Mouse (Mus musculus) E14TG2a.4 (cell line): ENCODE results near the gene Pcf11.

Experiments
- CTCF ChIP-seq: conservative IDR thresholded peaks from 2 replicates; pipeline ENCODE4 v1.5.1; 2014; ENCODE audit warnings: low read length
- NANOG ChIP-seq: IDR thresholded peaks from 2 replicates; pipeline ENCODE4 v1.6.1; 2014; ENCODE audit warnings: borderline replicate concordance, low read length, mixed read lengths
- POU5F1 ChIP-seq: IDR thresholded peaks from 2 replicates; pipeline ENCODE4 v1.6.1; 2014; ENCODE audit warnings: low read length, borderline replicate concordance

DNA sequence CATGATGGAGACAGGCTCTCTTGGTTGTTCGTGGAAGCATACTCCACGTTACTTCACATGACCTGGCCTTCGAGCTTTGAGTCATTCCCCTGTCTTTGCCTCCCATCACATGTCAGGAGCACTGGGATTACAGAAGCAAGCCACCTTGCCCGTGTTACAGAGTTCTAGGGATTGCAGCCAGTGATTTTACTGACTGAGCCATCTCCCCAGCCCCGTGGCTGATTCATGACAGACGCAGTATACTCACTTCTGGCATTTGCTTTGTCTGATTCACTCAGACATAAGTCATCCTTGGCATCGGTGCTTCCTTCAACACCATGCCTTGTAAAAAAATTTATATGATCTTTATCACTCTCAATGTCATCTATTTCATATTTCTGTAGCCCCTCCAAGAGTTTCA lies 64.8 kb downstream of the Pcf11 start:
- TF ChIP-seq CTCF = no peak
- TF ChIP-seq POU5F1 = no peak
- TF ChIP-seq NANOG = no peak
